Mouse (Mus musculus) urinary bladder, postnatal 10 days (tissue): Measurements from ENCODE around the gene Ubap2l.

ENCODE experiments used
- DNase-seq: peaks from one replicate; pipeline ENCODE4 v3.0.0; 2022; ENCODE audit warnings: low spot score

Ubap2l gene

DNA sequence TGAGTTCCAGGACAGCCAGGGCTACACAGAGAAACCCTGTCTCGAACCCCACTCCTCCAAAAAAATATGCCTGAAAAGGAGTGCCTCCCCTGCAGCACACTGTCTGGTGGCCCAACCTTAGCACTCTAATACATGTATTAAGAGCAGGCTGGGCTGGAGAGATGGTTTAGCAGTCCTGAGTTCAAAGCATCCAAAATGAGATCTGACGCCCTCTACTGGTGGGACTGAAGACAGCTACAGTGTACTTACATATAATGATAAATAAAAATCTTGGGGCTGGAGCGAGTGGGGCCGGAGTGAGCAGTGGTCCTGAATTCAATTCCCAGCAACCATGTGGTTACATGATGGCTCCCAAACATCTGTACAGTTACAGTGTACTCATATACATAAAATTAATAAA, 85.5 kb downstream of the Ubap2l start:
- no peak for DNase-seq

DNA sequence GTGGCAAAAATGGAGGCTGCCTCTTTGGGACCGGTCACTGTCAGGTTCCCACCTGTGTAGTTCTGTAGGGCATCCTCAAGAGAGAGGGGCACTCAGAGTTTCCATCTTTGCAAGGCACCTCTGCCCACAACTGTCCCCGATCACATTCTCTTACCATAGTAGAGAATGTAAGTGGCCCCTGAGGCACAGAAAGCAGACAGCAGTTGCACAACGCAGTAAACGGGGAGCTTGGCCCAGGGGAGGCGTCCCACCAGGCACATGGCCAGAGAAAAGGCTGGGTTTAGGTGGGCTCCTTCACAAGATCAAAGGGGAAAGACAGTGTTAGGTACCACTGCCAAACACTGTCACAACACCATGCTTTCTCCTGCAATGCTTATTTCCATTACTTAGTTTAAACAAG, 86.5 kb downstream of the Ubap2l start:
- DNase-seq: no peak

DNA sequence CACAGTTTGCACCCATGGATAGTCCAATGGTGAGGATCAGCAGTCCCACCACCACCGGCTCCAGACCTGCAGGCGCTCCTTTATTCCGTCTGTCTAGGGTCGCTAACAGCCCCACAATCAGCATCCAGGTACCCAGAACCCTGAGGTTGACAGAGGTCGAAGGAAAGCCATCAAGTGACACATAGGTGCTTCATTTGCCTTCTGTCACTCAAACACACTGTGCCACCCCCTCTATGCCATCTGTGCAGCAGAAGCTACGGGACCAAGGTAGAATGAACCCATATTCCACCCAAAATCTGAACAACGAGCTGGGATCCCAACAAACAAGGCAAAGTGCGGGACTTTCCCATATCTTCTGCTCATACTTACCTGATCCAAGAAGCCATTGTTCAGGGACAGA, 86.9 kb downstream of the Ubap2l start:
- DNase-seq: no peak

DNA sequence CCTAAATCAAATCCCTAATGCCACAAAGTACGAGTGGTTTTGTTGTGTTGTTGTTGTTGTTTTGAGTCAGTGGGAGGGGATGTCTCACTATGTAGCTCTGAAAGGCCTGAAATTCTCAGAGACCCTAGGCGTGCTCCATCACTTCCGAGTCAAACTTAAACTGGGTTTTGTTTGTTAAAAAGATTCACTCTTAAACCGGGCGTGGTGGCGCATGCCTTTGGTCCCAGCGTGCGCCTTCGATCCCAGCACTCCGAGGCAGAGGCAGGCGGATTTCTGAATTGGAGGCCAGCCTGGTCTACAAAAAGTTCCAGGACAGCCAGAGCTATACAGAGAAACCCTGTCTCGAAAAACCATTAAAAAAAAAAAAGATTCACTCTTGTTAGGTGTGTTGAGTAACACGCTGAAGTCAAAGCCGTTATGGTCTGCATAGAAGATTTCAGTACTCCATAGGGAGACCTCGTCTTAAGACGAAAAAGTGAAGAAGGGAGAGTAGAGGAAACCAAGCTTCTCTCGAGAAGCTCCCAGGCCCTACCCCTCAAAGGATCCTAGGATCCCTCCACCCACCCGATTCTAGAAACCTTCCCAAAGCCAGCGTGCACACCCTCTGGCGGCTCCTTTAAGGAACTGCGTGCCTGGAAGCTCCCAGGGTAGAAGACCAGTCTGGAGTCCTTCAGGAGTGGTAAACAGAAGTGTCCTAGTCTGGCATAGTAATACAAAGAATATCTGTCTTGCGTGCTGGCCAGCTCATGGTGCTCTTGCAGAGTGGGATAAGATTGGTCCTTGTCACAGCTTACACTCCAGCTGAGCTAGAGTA, 88.3 kb downstream of the Ubap2l start:
- no peak for DNase-seq

DNA sequence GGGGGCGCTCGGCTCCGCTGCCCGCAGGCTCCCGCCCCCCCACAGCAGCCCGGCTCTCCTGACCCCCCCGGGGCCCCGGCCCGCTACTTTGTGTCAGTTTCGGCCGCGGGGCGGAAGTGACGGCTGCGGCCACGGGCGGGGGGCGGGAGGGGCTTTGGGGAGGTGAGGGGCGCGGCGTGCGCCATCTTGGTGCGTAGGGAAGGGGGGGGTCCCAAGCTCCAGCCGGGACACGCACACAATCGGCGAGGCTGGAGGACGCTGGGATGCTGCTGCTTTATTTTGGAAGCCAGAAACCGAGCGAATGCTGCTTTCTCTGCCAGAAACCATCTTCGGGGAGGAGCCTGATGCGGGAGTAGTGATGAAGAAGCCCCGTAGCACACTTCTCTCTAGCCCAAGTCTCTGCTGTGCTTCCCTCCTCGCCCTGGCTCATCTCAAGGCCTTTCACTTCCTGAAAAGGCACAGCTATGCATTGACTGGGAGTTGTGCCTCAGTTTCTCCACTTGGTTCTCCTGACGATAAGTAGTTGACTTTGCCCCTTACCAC, 89.1 kb downstream of the Ubap2l start, which contains the start of gene Atp8b2:
Gene Atp8b2, minus strand, starts transcription at position 288 of the 543 bp plus-strand sequence.
- no peak for DNase-seq

DNA sequence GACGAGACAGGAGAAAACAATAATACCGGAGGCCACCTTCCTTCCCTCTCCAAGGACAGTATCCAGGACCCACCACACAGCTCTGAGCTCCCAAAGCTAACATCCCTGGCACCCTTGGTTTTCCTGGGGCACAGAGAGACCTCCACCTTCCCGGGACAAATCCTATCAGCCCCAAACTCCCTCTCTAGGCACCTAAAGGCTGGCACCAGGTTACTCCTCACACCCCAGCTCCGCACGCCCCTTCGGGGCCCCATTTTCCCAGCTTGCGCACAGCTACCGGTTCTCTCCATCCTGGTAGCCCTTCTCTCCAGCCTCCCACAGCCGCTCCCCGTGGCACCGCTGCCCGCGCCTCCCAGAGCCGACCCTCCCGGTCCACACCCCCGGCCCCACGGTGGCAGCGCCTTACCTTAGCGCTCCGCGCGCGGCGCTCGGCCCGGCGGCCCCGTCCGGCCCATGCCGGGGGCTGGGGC, 89.6 kb downstream of the Ubap2l start:
- no peak for DNase-seq

DNA sequence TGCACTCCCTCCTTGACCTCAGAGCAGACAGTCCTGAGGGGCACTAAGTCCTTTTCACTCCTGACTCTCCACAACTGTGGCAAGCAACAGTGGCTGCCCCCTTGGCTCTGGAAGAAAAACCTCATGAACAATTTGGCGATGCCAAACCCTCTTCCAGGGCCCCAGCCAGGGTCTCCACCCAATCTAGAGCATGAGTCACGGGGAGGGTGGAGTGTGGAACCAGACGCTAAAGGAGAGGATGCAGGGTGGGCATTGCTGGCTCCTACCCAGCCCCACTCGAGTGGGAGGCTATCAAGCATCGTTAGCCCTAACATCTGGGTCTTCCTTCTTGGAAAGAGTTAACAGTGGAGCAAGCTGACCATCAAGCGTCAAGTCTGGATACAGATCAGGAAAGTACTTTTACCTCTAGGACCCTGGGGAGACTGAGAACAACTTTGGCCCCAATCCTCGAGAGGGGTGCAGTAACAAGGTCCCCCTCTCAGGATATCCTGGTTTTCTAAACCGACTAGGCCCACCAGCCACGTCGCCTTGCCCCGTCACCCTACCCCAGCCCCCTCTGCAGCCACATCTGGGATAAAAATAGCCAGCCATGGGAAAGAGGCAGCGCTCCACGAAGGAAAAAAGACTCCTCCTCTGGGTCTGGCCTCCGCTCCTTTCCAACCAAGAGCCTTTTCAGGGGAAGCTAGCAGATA, 90.2 kb downstream of the Ubap2l start:
- DNase-seq: no peak

DNA sequence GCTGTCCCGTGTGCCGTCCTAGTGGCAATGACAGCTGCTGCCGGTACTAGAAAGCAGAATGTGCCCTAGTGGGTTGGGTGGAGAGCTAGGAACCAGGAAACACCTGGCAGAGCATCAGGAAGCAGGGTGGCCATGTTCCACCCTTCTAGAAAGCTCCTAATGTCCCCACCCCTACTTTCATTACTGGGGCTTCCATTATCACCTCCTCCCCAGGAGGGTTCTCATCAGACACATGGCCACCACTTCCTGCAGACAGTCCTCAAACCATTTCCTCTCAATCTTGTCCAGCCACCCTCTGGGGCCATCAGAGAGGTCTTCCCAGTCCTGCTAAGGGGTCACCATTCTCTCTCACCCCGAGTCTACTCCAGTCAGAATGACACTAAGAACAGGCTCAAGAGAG, 91.0 kb downstream of the Ubap2l start:
- no peak for DNase-seq

DNA sequence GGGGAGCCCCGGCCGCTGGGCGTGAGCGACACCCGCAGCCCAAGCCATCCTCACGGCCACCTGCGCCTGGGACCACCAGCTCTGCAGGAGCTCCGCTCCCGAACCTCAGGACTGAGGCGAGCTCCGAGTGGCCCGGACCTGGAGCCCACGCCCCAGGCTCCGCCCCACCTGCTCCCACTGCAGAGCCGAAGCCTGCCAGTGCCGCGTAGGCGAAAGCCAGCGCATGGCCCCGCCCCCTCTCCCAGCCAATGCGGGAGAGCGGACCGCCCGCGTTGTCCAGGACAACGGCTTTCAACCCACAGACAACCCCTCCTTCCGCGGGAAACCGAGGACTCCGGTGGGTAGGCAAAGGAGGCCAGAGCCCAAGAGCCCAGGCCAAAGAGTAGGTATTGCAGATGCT, 92.0 kb downstream of the Ubap2l start:
- peak; percentile 63 for DNase-seq

DNA sequence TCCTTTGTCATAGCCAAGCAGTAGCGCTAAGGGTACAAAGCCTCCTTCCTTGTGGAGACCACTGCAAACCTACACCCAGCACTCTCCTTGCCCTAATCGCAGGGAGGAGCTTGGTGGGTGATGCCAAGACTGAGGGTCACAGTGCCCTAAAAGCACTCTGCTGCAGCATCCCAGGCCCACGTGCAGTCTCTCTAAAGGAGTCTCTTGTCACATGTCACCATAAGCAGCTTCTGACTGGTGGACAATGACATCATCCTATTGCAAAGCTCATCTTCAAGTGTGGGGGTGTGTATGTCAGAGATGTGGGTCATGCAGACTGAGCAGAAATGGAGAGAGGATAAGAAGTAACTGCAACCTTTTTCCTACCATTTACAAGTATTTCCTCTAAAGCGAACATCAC, 93.0 kb downstream of the Ubap2l start:
- no peak for DNase-seq

DNA sequence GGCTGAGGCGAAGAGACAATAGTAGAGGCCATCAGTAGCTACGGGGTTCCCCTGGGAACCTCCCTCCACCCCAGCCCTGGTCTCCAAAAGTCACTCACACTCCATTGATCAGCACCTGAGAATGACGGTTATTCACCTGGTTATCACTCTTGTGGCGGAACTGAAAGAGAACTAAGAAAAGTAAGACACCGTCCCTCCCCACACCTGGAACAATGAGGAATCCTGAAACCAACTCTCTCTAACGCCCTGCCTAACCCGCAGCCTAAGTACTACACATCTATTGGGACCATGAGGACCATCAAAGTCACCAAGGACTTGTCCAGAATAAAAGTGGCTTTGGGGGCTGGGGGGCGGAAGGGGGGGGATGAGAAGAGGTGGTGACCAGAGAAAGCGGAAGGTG, 94.5 kb downstream of the Ubap2l start:
- DNase-seq: no peak

DNA sequence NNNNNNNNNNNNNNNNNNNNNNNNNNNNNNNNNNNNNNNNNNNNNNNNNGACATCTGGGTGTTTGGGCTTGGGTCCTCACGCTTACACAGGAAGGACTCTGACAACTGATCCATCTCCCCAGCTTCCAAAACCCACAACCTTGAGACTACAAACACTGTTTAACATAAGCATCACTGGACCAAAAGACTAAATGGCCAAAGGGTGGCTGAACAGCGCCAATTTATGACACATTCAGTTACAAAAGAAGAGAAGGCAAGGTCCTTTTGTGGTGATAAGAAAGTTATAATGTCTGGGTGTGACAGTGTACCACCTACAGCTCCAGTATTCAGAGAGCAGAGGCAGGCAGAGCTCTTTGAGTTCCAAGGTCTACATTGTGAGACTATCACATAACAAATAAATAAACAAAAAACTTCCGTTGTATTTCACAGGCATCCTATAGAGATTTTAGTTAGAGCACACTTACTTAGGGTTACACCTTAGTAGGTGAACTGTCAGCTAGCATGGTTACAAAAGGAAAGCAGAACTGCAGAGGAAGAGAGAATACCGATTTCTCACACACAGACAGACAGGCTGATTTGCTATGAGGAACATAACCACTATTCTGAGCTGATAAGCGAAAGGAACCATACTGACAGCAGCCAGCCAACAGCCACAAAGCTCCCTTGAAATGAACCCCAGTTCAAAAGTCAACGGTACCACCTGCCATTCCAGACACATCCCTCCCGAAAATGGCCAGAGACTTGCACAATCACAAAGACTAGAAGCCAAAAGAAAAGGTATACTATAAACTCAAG, 96.1 kb downstream of the Ubap2l start:
- no peak for DNase-seq

DNA sequence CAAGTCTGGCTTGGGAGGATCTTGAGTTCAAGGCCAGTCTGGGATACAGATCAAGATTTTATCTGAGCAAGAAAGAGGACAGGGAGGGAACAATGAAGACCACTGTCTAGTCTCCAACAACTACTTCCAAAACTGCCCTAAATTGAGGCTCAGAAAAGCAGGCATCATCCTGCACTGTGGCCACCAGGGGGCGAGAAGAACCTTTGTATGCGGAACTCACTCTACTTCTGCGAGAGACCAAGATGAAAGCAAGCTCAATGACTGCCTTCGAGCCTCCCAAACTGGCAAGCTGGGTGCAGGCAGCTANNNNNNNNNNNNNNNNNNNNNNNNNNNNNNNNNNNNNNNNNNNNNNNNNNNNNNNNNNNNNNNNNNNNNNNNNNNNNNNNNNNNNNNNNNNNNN, 99.0 kb downstream of the Ubap2l start:
- DNase-seq: no peak
